Mouse (Mus musculus): ENCODE results near the gene Gm39566. TPM values are rescaled to one million over a fixed set of nuclear protein-coding genes. Genes with fewer than 3 reads are reported as not detected.

Gene Gm39566
- polyA plus RNA-seq, 1 experiment from 2014 or later, result not detected

DNA sequence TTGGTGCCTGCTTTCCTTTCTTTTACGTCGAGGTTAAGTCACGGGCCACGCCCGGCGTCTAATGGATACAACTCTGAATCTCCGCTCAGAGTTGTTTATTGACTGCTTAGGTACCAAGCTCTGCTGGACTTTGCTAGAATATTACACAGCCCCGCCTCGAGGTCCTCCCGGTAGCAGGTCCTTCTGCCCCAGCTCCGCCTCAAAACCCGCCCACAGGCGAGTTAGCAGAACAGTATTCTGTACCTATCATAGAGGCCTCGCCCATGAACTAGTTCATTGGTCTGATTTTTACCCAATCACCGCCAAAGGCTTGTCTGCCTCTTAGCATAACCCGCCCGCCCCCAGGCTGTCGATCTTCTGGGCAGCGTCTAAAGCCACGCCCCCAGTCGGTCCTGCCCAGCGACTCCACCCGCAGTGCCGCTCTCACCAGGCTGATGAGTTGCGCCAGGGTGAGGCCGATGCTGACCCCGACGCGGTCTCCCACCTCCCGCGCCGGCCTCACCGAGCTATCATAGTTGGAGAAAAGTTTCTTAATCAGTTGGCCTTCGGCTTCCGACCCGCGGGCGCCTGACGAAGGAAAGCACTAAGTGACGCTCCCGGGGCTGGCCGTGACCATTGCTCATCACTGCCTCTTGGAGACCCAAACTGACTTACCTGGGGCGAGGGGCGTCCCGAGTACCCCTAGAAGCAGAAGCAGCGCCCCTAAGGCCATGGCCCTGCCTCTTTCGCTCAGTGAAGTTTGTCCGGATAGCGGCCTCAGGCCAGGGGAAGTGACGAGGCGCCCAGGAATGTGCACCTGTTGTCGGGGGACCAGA, 19.7 kb downstream of the Gm39566 start, which contains the start of gene Chrnb1:
Chrnb1 (minus strand) TSS at position 776 of the 815 bp plus-strand sequence.
- peak within 1 kb of the TSS; percentile 54; the same call in 1 of the 2 replicates for H3K27ac ChIP-seq
- 1% methylated on average over 52 of the region's 52 CpGs for WGBS (ENCODE audit: insufficient replicate concordance)
- peak within 1 kb of the TSS; percentile 94 for H3K4me2 ChIP-seq
- DNase-seq (peak; percentile 96), ATAC-seq (ENCODE audit: low read depth) (peak; percentile 99)
- peak within 1 kb of the TSS; percentile 59 for H3K4me3 ChIP-seq (replicated peaks)
- H3K4me1 ChIP-seq (replicated peaks), result peaks cover 19% of the 10 kb centered on the region
- H3K9me3 ChIP-seq (replicated peaks), result no peaks in the 10 kb centered on the region
- H3K36me3 ChIP-seq, result no peaks in the 10 kb centered on the region
- H3K27me3 ChIP-seq, result peaks cover 75% of the 10 kb centered on the region
- H3K9ac ChIP-seq, result peak within 1 kb of the TSS; percentile 63

- DNase-seq (no peak), ATAC-seq (ENCODE audit: low read depth) (no peak)
- Histone ChIP-seq H3K36me3 (no peaks in the 10 kb centered on the region), H3K9me3 (replicated peaks) (no peaks in the 10 kb centered on the region), H3K4me2 (no peak overlapping the region), H3K9ac (no peak overlapping the region), H3K27ac (no peak overlapping the region), H3K4me1 (replicated peaks) (peaks cover 18% of the 10 kb centered on the region), H3K27me3 (peaks cover 56% of the 10 kb centered on the region), H3K4me3 (replicated peaks) (no peak overlapping the region)
- WGBS (ENCODE audit: insufficient replicate concordance), result 40% methylated on average over 5 of the region's 5 CpGs
These were observed 21.7 kb downstream of the Gm39566 start for GRCm38 (mm10) chr11:69793429-69793828.

GRCm38 (mm10) chr11:69791420-69791819, 23.7 kb downstream of the Gm39566 start:
- 50% methylated on average over 5 of the region's 5 CpGs for WGBS (ENCODE audit: insufficient replicate concordance)

DNA sequence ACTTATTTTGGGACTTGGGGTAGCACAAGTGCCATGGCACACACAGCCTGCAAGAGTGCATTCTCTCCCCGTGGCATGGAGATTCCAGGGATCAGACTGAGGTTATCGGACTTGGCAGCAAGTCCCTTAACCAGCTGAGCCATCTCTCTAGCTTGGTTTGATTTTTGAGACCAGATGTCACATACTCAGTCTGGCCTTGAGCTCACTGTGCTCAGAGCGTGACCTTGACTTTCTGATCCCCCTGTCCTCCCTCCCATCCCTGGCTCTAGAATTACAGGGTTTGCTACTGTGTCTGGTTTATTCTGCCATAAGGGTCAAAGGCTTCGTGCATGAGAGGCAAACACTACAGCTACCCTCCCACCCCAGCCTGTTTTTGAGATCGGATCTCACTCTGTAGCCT, 25.7 kb downstream of the Gm39566 start:
- H3K4me3 ChIP-seq (replicated peaks), result no peak overlapping the region
- no peaks in the 10 kb centered on the region for H3K36me3 ChIP-seq
- no peak overlapping the region for H3K4me2 ChIP-seq
- 52% methylated on average over 5 of the region's 5 CpGs for WGBS (ENCODE audit: insufficient replicate concordance)
- no peaks in the 10 kb centered on the region for H3K9me3 ChIP-seq (replicated peaks)
- DNase-seq (no peak), ATAC-seq (ENCODE audit: low read depth) (no peak)
- no peak overlapping the region; the same call in 1 of the 2 replicates for H3K9ac ChIP-seq
- peaks cover 17% of the 10 kb centered on the region for H3K4me1 ChIP-seq (replicated peaks)
- peaks cover 28% of the 10 kb centered on the region for H3K27me3 ChIP-seq
- no peak overlapping the region for H3K27ac ChIP-seq

More at GRCm38 (mm10) chr11:69791420-69791819, 23.7 kb downstream of the Gm39566 start:
- H3K4me2 ChIP-seq, result no peak overlapping the region
- no peak overlapping the region for H3K9ac ChIP-seq
- ATAC-seq (ENCODE audit: low read depth) (no peak), DNase-seq (no peak)
- H3K36me3 ChIP-seq, result no peaks in the 10 kb centered on the region
- no peak overlapping the region for H3K4me3 ChIP-seq (replicated peaks)
- no peaks in the 10 kb centered on the region for H3K9me3 ChIP-seq (replicated peaks)
- H3K27ac ChIP-seq, result no peak overlapping the region
- peaks cover 36% of the 10 kb centered on the region for H3K27me3 ChIP-seq
- peaks cover 18% of the 10 kb centered on the region for H3K4me1 ChIP-seq (replicated peaks)

GRCm38 (mm10) chr11:69787306-69787705, 27.8 kb downstream of the Gm39566 start:
- H3K27ac ChIP-seq, result no peak overlapping the region
- WGBS (ENCODE audit: insufficient replicate concordance), result 71% methylated on average over 5 of the region's 5 CpGs
- peaks cover 13% of the 10 kb centered on the region for H3K27me3 ChIP-seq
- H3K9ac ChIP-seq, result no peak overlapping the region
- DNase-seq, result no peak
- no peaks in the 10 kb centered on the region for H3K9me3 ChIP-seq (replicated peaks)
- ATAC-seq (ENCODE audit: low read depth), result no peak
- H3K4me2 ChIP-seq, result no peak overlapping the region
- no peak overlapping the region for H3K4me3 ChIP-seq (replicated peaks)
- peaks cover 22% of the 10 kb centered on the region for H3K4me1 ChIP-seq (replicated peaks)
- H3K36me3 ChIP-seq, result no peaks in the 10 kb centered on the region

DNA sequence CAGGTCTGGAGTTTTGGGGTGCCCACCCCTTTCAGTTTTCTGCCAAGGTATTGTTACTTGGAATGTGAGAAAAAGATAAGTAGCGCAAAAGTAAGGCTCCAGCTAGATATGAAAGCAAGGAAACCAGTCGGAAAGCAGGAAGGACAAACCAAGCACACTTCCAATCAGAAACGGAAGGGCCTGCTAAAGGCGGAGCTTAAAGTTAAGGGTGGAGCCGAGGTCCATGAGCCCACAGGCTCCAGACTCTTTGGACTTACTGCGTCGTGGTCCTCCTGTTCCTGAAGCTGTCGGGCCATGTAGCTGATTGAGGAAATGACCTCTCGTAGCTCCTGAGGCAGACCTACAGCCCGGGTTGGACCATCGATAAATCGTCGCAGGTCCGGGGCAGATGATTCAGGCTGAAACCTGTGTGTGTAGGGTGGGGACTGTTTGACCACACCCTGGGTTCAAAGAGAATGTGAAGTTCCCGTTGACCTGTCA, 30.3 kb downstream of the Gm39566 start:
- no peaks in the 10 kb centered on the region for H3K9me3 ChIP-seq (replicated peaks)
- peak; percentile 64 for DNase-seq
- H3K9ac ChIP-seq, result peak overlapping the region; percentile 59
- WGBS (ENCODE audit: insufficient replicate concordance), result 9% methylated on average over 15 of the region's 15 CpGs
- H3K4me1 ChIP-seq (replicated peaks), result peaks cover 22% of the 10 kb centered on the region
- peak overlapping the region; percentile 52 for H3K4me3 ChIP-seq (replicated peaks)
- no peaks in the 10 kb centered on the region for H3K36me3 ChIP-seq
- peaks cover 24% of the 10 kb centered on the region for H3K27me3 ChIP-seq
- ATAC-seq (ENCODE audit: low read depth), result peak; percentile 85
- H3K4me2 ChIP-seq, result peak overlapping the region; percentile 71
- peak overlapping the region; percentile 48 for H3K27ac ChIP-seq

GRCm38 (mm10) chr11:69781828-69782227, 33.3 kb downstream of the Gm39566 start:
- Histone ChIP-seq H3K9ac (no peak overlapping the region), H3K4me2 (no peak overlapping the region), H3K4me3 (replicated peaks) (no peak overlapping the region), H3K4me1 (replicated peaks) (peaks cover 17% of the 10 kb centered on the region), H3K27me3 (peaks cover 54% of the 10 kb centered on the region), H3K27ac (no peak overlapping the region), H3K9me3 (replicated peaks) (no peaks in the 10 kb centered on the region), H3K36me3 (no peaks in the 10 kb centered on the region)
- DNase-seq (no peak), ATAC-seq (ENCODE audit: low read depth) (no peak)
- WGBS (ENCODE audit: insufficient replicate concordance), result 31% methylated on average over 4 of the region's 4 CpGs

DNA sequence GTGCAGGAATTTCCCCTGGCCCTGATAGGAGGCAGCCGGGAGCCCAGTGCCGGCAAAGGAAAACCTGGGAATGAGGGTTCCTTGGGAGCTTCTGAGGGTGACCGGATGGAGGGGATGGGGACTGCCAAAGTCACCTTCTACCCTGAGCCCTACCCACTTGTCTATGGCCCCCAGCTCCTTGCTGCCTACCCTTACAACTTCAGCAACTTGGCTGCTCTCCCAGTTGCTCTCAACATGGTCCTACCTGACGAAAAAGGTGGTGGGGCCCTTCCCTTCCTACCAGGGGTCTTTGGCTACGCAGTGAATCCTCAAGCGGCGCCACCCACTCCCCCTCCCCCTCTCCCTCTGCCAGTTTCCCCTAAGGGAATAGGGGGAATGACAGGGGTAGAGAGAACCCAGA, 36.1 kb downstream of the Gm39566 start:
- H3K27ac ChIP-seq, result no peak overlapping the region
- H3K4me2 ChIP-seq, result no peak overlapping the region
- H3K9me3 ChIP-seq (replicated peaks), result no peaks in the 10 kb centered on the region
- ATAC-seq (ENCODE audit: low read depth) (no peak), DNase-seq (no peak)
- 0 out of 2 replicates have a peak, but pooled peaks cover 4% of the 10 kb centered on the region for H3K36me3 ChIP-seq
- peaks cover under 1% of the 10 kb centered on the region for H3K4me1 ChIP-seq (replicated peaks)
- no peak overlapping the region for H3K4me3 ChIP-seq (replicated peaks)
- no peak overlapping the region for H3K9ac ChIP-seq
- 48% methylated on average over 7 of the region's 7 CpGs for WGBS (ENCODE audit: insufficient replicate concordance)
- peaks cover 71% of the 10 kb centered on the region for H3K27me3 ChIP-seq

GRCm38 (mm10) chr11:69778258-69778982, 36.7 kb downstream of the Gm39566 start:
- Histone ChIP-seq H3K4me3 (replicated peaks) (no peak overlapping the region), H3K9ac (no peak overlapping the region), H3K4me2 (no peak overlapping the region), H3K9me3 (replicated peaks) (no peaks in the 10 kb centered on the region), H3K4me1 (replicated peaks) (no peaks in the 10 kb centered on the region), H3K36me3 (0 out of 2 replicates have a peak, but pooled peaks cover 4% of the 10 kb centered on the region), H3K27me3 (peaks cover 71% of the 10 kb centered on the region), H3K27ac (no peak overlapping the region)
- ATAC-seq (ENCODE audit: low read depth) (no peak), DNase-seq (no peak)
- 59% methylated on average over 23 of the region's 23 CpGs for WGBS (ENCODE audit: insufficient replicate concordance)

GRCm38 (mm10) chr11:69777504-69778257, 37.4 kb downstream of the Gm39566 start:
- WGBS (ENCODE audit: insufficient replicate concordance), result 52% methylated on average over 26 of the region's 26 CpGs
- H3K27me3 ChIP-seq, result peaks cover 71% of the 10 kb centered on the region
- 0 out of 2 replicates have a peak, but pooled peaks cover 4% of the 10 kb centered on the region for H3K36me3 ChIP-seq
- no peak overlapping the region for H3K4me2 ChIP-seq
- H3K27ac ChIP-seq, result no peak overlapping the region
- ATAC-seq (ENCODE audit: low read depth), result no peak
- no peaks in the 10 kb centered on the region for H3K9me3 ChIP-seq (replicated peaks)
- no peak for DNase-seq
- H3K9ac ChIP-seq, result no peak overlapping the region
- no peaks in the 10 kb centered on the region for H3K4me1 ChIP-seq (replicated peaks)
- no peak overlapping the region for H3K4me3 ChIP-seq (replicated peaks)

GRCm38 (mm10) chr11:69776488-69776887, 38.6 kb downstream of the Gm39566 start:
- no peak overlapping the region for H3K9ac ChIP-seq
- H3K9me3 ChIP-seq (replicated peaks), result no peaks in the 10 kb centered on the region
- DNase-seq (no peak), ATAC-seq (ENCODE audit: low read depth) (no peak)
- no peak overlapping the region for H3K27ac ChIP-seq
- 0 out of 2 replicates have a peak, but pooled peaks cover 4% of the 10 kb centered on the region for H3K36me3 ChIP-seq
- H3K4me2 ChIP-seq, result no peak overlapping the region
- no peak overlapping the region for H3K4me3 ChIP-seq (replicated peaks)
- H3K4me1 ChIP-seq (replicated peaks), result no peaks in the 10 kb centered on the region
- 80% methylated on average over 20 of the region's 20 CpGs for WGBS (ENCODE audit: insufficient replicate concordance)
- H3K27me3 ChIP-seq, result peaks cover 59% of the 10 kb centered on the region
